Comparison of ENCODE assay signal across 28 mouse cellular contexts in genomic region chr7:115398202-115398601, GRCm38 (mm10).
DNase-seq lines count a peak whose midpoint lies in the region; ATAC-seq lines count a peak whose summit lies in the region.
"Had no signal": no experiment of that assay in that cellular context is flagged by ENCODE, and none has a peak within 500 bp of the region (broad histone marks: within the 10 kb centered on the region; RNA-seq: fewer than 3 reads in every experiment).

No protein-coding gene starts in this region.

- H3K36me3 ChIP-seq in limb, embryonic 15.5 days = no peaks in the 10 kb centered on the region
- H3K36me3 ChIP-seq: embryonic facial prominence, embryonic 10.5 days; embryonic facial prominence, embryonic 13.5 days; forebrain, embryonic 10.5 days; heart, embryonic 10.5 days; heart, embryonic 13.5 days had no signal

- no peaks in the 10 kb centered on the region for H3K9me3 ChIP-seq in limb, embryonic 15.5 days
- H3K9me3 ChIP-seq: embryonic facial prominence, embryonic 10.5 days; embryonic facial prominence, embryonic 13.5 days; forebrain, embryonic 10.5 days; forebrain, embryonic 13.5 days; heart, embryonic 10.5 days; heart, embryonic 13.5 days had no signal

- H3K9ac ChIP-seq in limb, embryonic 15.5 days = no peak overlapping the region
- H3K9ac ChIP-seq: embryonic facial prominence, embryonic 13.5 days; forebrain, embryonic 13.5 days; heart, embryonic 13.5 days; hindbrain, embryonic 14.5 days had no signal

- WGBS in limb, embryonic 15.5 days = 87% methylated on average over 2 of the region's 2 CpGs

- H3K4me3 ChIP-seq in limb, embryonic 15.5 days = no peak overlapping the region
- H3K4me3 ChIP-seq: embryonic facial prominence, embryonic 10.5 days; embryonic facial prominence, embryonic 13.5 days; erythroblast, embryonic 14.5 days; forebrain, embryonic 10.5 days; forebrain, embryonic 13.5 days; heart, adult 2 months; heart, embryonic 10.5 days; heart, embryonic 13.5 days had no signal

- no peaks in the 10 kb centered on the region for H3K4me1 ChIP-seq in limb, embryonic 15.5 days
- H3K4me1 ChIP-seq: embryonic facial prominence, embryonic 13.5 days; forebrain, embryonic 13.5 days had no signal

- H3K27me3 ChIP-seq in limb, embryonic 15.5 days = no peaks in the 10 kb centered on the region
- H3K27me3 ChIP-seq: embryonic facial prominence, embryonic 13.5 days; forebrain, embryonic 13.5 days; heart, embryonic 13.5 days had no signal

- no peak overlapping the region for H3K4me2 ChIP-seq in limb, embryonic 15.5 days
- H3K4me2 ChIP-seq: embryonic facial prominence, embryonic 13.5 days; forebrain, embryonic 13.5 days; heart, embryonic 13.5 days; hindbrain, embryonic 14.5 days had no signal

- H3K27ac ChIP-seq in limb, embryonic 15.5 days = 0 out of 2 replicates have a peak overlapping the region, but pooled peaks have one; percentile 12
- H3K27ac ChIP-seq: embryonic facial prominence, embryonic 10.5 days; embryonic facial prominence, embryonic 13.5 days; forebrain, embryonic 10.5 days; forebrain, embryonic 13.5 days; heart, adult 2 months; heart, embryonic 10.5 days; heart, embryonic 13.5 days; hindbrain, embryonic 14.5 days had no signal

- no peak for ATAC-seq in limb, embryonic 15.5 days (ENCODE audit: insufficient number of reproducible peaks, low FRiP score, low TSS enrichment, low read depth)
- ATAC-seq: CD4-positive, CD25-positive, alpha-beta regulatory T cell, adult 4 months; forebrain, embryonic 13.5 days; forebrain, embryonic 16.5 days had no signal

- peak; percentile 9 for DNase-seq in lung, postnatal 25 days (ENCODE audit: low spot score)
- DNase-seq in lung, postnatal 14 days = no peak
- peak; percentile 25 for DNase-seq in fat pad, adult 2 months (ENCODE audit: extremely low read depth, low read depth, low spot score)
- DNase-seq in kidney, adult 9 months = no peak
- DNase-seq in adrenal gland, adult (ENCODE audit: inconsistent age in 2 of 2, low spot score in 1 of 2) = no peak
- DNase-seq: adrenal gland, adult 8-10 months; adrenal gland, postnatal 25 days; cerebellum, adult 11-12 months; cerebellum, adult 8-10 months; cerebellum, postnatal 10 days; cerebellum, postnatal 36 days; embryo, embryonic 11 days; gastrocnemius, postnatal 10 days; gastrocnemius, postnatal 36 days; heart, adult 2 months; heart, postnatal 14 days; heart, postnatal 4 days had no signal

Comparison
In these comparisons a context has a peak if more than half of its experiments do, and no peak if none do; other contexts are left out.
1. DNase-seq: peak in lung, postnatal 25 days (single experiment) and fat pad, adult 2 months (single experiment); none in lung, postnatal 14 days (single experiment), kidney, adult 9 months (single experiment) and adrenal gland, adult (0 of 2).